ENCODE assay signal across 24 mouse cellular contexts in the genomic region with DNA sequence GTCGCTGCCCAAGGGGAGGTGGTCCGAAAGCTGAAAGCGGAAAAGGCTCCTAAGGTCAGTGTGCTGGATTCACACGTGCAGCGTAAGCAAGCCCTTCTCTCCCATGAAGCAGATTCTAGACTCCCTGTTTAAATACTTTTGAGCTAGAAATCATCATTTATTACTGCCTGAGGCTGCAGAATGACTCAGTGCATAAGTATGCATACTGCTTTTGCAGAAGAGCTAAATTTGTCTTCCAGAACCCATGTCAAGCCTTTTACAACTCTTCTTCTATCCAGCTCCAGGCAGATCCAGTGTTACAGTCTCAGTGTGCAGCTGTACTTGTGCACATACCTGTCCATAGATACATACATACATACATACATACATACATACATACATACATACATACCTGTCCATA. TPM values are rescaled to one million over a fixed set of nuclear protein-coding genes. Genes with fewer than 3 reads are reported as not detected.
"Had no signal": no experiment of that assay in that cellular context is flagged by ENCODE, and none has a peak within 500 bp of the region (broad histone marks: within the 10 kb centered on the region; RNA-seq: fewer than 3 reads in every experiment).

No protein-coding gene starts in this region.

- H3K4me3 ChIP-seq: kidney, embryonic 15.5 days; limb, embryonic 13.5 days; liver, embryonic 13.5 days; midbrain, embryonic 12.5 days; midbrain, embryonic 15.5 days; neural tube, embryonic 12.5 days; neural tube, embryonic 15.5 days; stomach, embryonic 15.5 days had no signal

- H3K9ac ChIP-seq: kidney, embryonic 15.5 days; limb, embryonic 13.5 days; liver, embryonic 13.5 days; midbrain, embryonic 12.5 days; midbrain, embryonic 15.5 days; neural tube, embryonic 12.5 days; neural tube, embryonic 15.5 days; stomach, embryonic 15.5 days had no signal

- H3K4me2 ChIP-seq: kidney, embryonic 15.5 days; limb, embryonic 13.5 days; liver, embryonic 13.5 days; midbrain, embryonic 12.5 days; midbrain, embryonic 15.5 days; neural tube, embryonic 12.5 days; neural tube, embryonic 15.5 days; stomach, embryonic 15.5 days had no signal

- ATAC-seq: intestine, postnatal 0 days; midbrain, embryonic 15.5 days had no signal

- H3K4me1 ChIP-seq: kidney, embryonic 15.5 days; limb, embryonic 13.5 days; liver, embryonic 13.5 days; midbrain, embryonic 12.5 days; midbrain, embryonic 15.5 days; neural tube, embryonic 12.5 days; neural tube, embryonic 15.5 days; stomach, embryonic 15.5 days had no signal

- H3K9me3 ChIP-seq: kidney, embryonic 15.5 days; limb, embryonic 13.5 days; liver, embryonic 13.5 days; midbrain, embryonic 12.5 days; midbrain, embryonic 15.5 days; neural tube, embryonic 12.5 days; neural tube, embryonic 15.5 days; stomach, embryonic 15.5 days had no signal

- H3K27me3 ChIP-seq: kidney, embryonic 15.5 days; limb, embryonic 13.5 days; liver, embryonic 13.5 days; midbrain, embryonic 12.5 days; midbrain, embryonic 15.5 days; neural tube, embryonic 12.5 days; neural tube, embryonic 15.5 days; stomach, embryonic 15.5 days had no signal

- DNase-seq: kidney, adult 8-10 months; kidney, postnatal 14 days; kidney, postnatal 4 days; left cerebral cortex, postnatal 4 days; liver, embryonic 13.5 days; lung, adult 2 months; lung, postnatal 14 days; lung, postnatal 4 days; retina, postnatal 1 day; right cerebral cortex, postnatal 25 days; spleen, adult 18-20 months; thymus, adult 18-20 months; thymus, postnatal 14 days; thymus, postnatal 4 days had no signal

- H3K27ac ChIP-seq: kidney, embryonic 15.5 days; limb, embryonic 13.5 days; liver, embryonic 13.5 days; midbrain, embryonic 12.5 days; midbrain, embryonic 15.5 days; neural tube, embryonic 12.5 days; neural tube, embryonic 15.5 days; stomach, embryonic 15.5 days had no signal

RNA-seq across cellular contexts. Expression of gene Slc30a10, which starts 53.0 kb away (rescaled TPM):
- polyA plus RNA-seq: lung, adult 2 months; lung, embryonic 16.5 days; testis, adult 2 months had no signal
